Mouse (Mus musculus): ENCODE data around the gene Olfr469. TPM values are rescaled to one million over a fixed set of nuclear protein-coding genes. Genes with fewer than 3 reads are reported as not detected.

Olfr469 gene
- total and polyA plus RNA-seq, 2 experiments from 2014 or later = not detected

- no peaks in the 10 kb centered on the region for H3K36me3 ChIP-seq (ENCODE audit: insufficient read depth, low read length)
- no peak within 1 kb of the TSS for H3K4me3 ChIP-seq (ENCODE audit: low read length)
- no peaks in the 10 kb centered on the region for H3K9me3 ChIP-seq (ENCODE audit: low read length)
- no peak for ATAC-seq
- no peak within 1 kb of the TSS for H3K4me2 ChIP-seq (ENCODE audit: low read depth, low read length)
- no peaks in the 10 kb centered on the region for H3K4me1 ChIP-seq (ENCODE audit: insufficient read depth, low read length)
- WGBS = 85% methylated on average over 2 of the region's 2 CpGs
- no peaks in the 10 kb centered on the region for H3K27me3 ChIP-seq (ENCODE audit: insufficient read depth, low read length)
- DNase-seq (ENCODE audit: low spot score) = no peak
- H3K27ac ChIP-seq = no peak within 1 kb of the TSS
- no peak for TF ChIP-seq CTCF (IDR thresholded peaks at IDR 0.05; ENCODE audit: low read depth)
- H3K9ac ChIP-seq (replicated peaks; ENCODE audit: low read length) = no peak within 1 kb of the TSS
Observed at GRCm38 (mm10) chr7:107801108-107801507, 24.2 kb downstream of the Olfr469 start, which contains the start of gene Ovch2. Ovch2 (minus strand) TSS chr7:107801208.

DNA sequence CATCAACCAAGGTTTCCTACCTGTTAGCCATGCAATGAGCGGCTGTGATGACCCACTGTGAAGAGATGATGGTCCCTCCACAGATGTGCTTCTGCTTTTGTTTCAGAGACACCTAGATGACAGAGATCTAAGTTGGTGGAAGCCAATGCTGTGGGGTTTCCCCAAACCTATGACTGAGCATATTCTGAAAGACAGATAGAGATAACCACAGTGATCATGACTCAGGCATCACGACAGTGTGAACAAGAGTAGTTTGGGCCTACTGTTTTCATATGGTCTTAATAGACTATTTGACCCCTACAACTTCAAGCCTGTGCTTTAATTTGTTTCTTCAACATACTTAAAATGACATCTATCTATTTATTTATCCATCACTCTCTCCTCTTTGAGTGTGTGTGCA lies 28.8 kb downstream of the Olfr469 start:
- H3K4me1 ChIP-seq (ENCODE audit: insufficient read depth, low read length) = no peaks in the 10 kb centered on the region
- H3K9me3 ChIP-seq (ENCODE audit: low read length) = no peaks in the 10 kb centered on the region
- no peak overlapping the region for H3K4me2 ChIP-seq (ENCODE audit: low read depth, low read length)
- TF ChIP-seq CTCF (IDR thresholded peaks at IDR 0.05; ENCODE audit: low read depth) = no peak
- no peaks in the 10 kb centered on the region for H3K36me3 ChIP-seq (ENCODE audit: insufficient read depth, low read length)
- no peak overlapping the region for H3K4me3 ChIP-seq (ENCODE audit: low read length)
- 78% methylated on average over 2 of the region's 2 CpGs for WGBS
- no peak overlapping the region for H3K9ac ChIP-seq (replicated peaks; ENCODE audit: low read length)
- no peaks in the 10 kb centered on the region for H3K27me3 ChIP-seq (ENCODE audit: insufficient read depth, low read length)
- ATAC-seq (no peak), DNase-seq (ENCODE audit: low spot score) (no peak)
- H3K27ac ChIP-seq = no peak overlapping the region

- H3K4me3 ChIP-seq (ENCODE audit: low read length) = no peak overlapping the region
- H3K9ac ChIP-seq (replicated peaks; ENCODE audit: low read length) = no peak overlapping the region
- peak; percentile 77 for TF ChIP-seq CTCF (IDR thresholded peaks at IDR 0.05; ENCODE audit: low read depth)
- 65% methylated on average over 3 of the region's 3 CpGs for WGBS
- no peaks in the 10 kb centered on the region for H3K9me3 ChIP-seq (ENCODE audit: low read length)
- H3K27ac ChIP-seq = no peak overlapping the region
- ATAC-seq = peak; percentile 51; the same call in 1 of the 2 replicates
- H3K36me3 ChIP-seq (ENCODE audit: insufficient read depth, low read length) = no peaks in the 10 kb centered on the region
- no peaks in the 10 kb centered on the region for H3K4me1 ChIP-seq (ENCODE audit: insufficient read depth, low read length)
- no peaks in the 10 kb centered on the region for H3K27me3 ChIP-seq (ENCODE audit: insufficient read depth, low read length)
- DNase-seq (ENCODE audit: low spot score) = peak; percentile 74
- no peak overlapping the region for H3K4me2 ChIP-seq (ENCODE audit: low read depth, low read length)
Observed at GRCm38 (mm10) chr7:107787977-107788620, 37.2 kb downstream of the Olfr469 start.

GRCm38 (mm10) chr7:107779611-107780010 lies 45.7 kb downstream of the Olfr469 start:
- Histone ChIP-seq H3K36me3 (ENCODE audit: insufficient read depth, low read length) (no peaks in the 10 kb centered on the region), H3K9ac (replicated peaks; ENCODE audit: low read length) (no peak overlapping the region), H3K9me3 (ENCODE audit: low read length) (no peaks in the 10 kb centered on the region), H3K4me3 (ENCODE audit: low read length) (no peak overlapping the region), H3K4me2 (ENCODE audit: low read depth, low read length) (no peak overlapping the region), H3K4me1 (ENCODE audit: insufficient read depth, low read length) (no peaks in the 10 kb centered on the region), H3K27me3 (ENCODE audit: insufficient read depth, low read length) (no peaks in the 10 kb centered on the region), H3K27ac (no peak overlapping the region)
- DNase-seq (ENCODE audit: low spot score) = peak; percentile 67
- TF ChIP-seq CTCF (IDR thresholded peaks at IDR 0.05; ENCODE audit: low read depth) = peak; percentile 86
- ATAC-seq = no peak
- 47% methylated on average over 4 of the region's 4 CpGs for WGBS

GRCm38 (mm10) chr7:107778216-107778615 lies 47.1 kb downstream of the Olfr469 start:
- WGBS = 92% methylated on average over 1 of the region's 1 CpGs
- no peak overlapping the region for H3K4me3 ChIP-seq (ENCODE audit: low read length)

GRCm38 (mm10) chr7:107770812-107771211 lies 54.5 kb downstream of the Olfr469 start:
- DNase-seq (ENCODE audit: low spot score) (no peak), ATAC-seq (no peak)
- H3K36me3 ChIP-seq (ENCODE audit: insufficient read depth, low read length) = no peaks in the 10 kb centered on the region
- no peak overlapping the region for H3K4me2 ChIP-seq (ENCODE audit: low read depth, low read length)
- H3K27ac ChIP-seq = no peak overlapping the region
- no peaks in the 10 kb centered on the region for H3K4me1 ChIP-seq (ENCODE audit: insufficient read depth, low read length)
- WGBS = 43% methylated on average over 6 of the region's 6 CpGs
- H3K4me3 ChIP-seq (ENCODE audit: low read length) = no peak overlapping the region
- TF ChIP-seq CTCF (IDR thresholded peaks at IDR 0.05; ENCODE audit: low read depth) = no peak
- no peak overlapping the region for H3K9ac ChIP-seq (replicated peaks; ENCODE audit: low read length)
- H3K9me3 ChIP-seq (ENCODE audit: low read length) = no peaks in the 10 kb centered on the region
- no peaks in the 10 kb centered on the region for H3K27me3 ChIP-seq (ENCODE audit: insufficient read depth, low read length)

More at GRCm38 (mm10) chr7:107778216-107778615, 47.1 kb downstream of the Olfr469 start:
- Histone ChIP-seq H3K9ac (replicated peaks; ENCODE audit: low read length) (no peak overlapping the region), H3K9me3 (ENCODE audit: low read length) (no peaks in the 10 kb centered on the region), H3K4me1 (ENCODE audit: insufficient read depth, low read length) (no peaks in the 10 kb centered on the region), H3K27me3 (ENCODE audit: insufficient read depth, low read length) (no peaks in the 10 kb centered on the region), H3K27ac (no peak overlapping the region), H3K4me2 (ENCODE audit: low read depth, low read length) (no peak overlapping the region), H3K36me3 (ENCODE audit: insufficient read depth, low read length) (no peaks in the 10 kb centered on the region)
- ATAC-seq (no peak), DNase-seq (ENCODE audit: low spot score) (no peak)
- no peak for TF ChIP-seq CTCF (IDR thresholded peaks at IDR 0.05; ENCODE audit: low read depth)

Other genes with a start within 250 kb of the Olfr469 start
- gene Ppfibp2, start 230.3 kb downstream of the Olfr469 start, total RNA-seq (2014; rRNA removed) = 3.0 and 3.4 TPM in 2 replicates
- 2.3 and 3.2 TPM in 2 replicates for gene Ppfibp2, start 230.3 kb downstream of the Olfr469 start, polyA plus RNA-seq (2015; fragmentation: Nextera tagmentation; extraction: Ambion mirVana)
- not detected in 2 replicates for gene 5330417H12Rik, start 200.4 kb downstream of the Olfr469 start, total RNA-seq (2014; rRNA removed)
- gene 5330417H12Rik, start 200.4 kb downstream of the Olfr469 start, polyA plus RNA-seq (2015; fragmentation: Nextera tagmentation; extraction: Ambion mirVana) = not detected in 2 replicates
- gene Cyb5r2, start 67.5 kb downstream of the Olfr469 start, total RNA-seq (2014; rRNA removed) = 0.21 TPM in 1 of 2 replicates, not detected in the other
- 0.20 and 0.66 TPM in 2 replicates for gene Cyb5r2, start 67.5 kb downstream of the Olfr469 start, polyA plus RNA-seq (2015; fragmentation: Nextera tagmentation; extraction: Ambion mirVana)
- not detected in 2 replicates for gene Ovch2, start 24.3 kb downstream of the Olfr469 start, total RNA-seq (2014; rRNA removed)
- not detected in 2 replicates for gene Ovch2, start 24.3 kb downstream of the Olfr469 start, polyA plus RNA-seq (2015; fragmentation: Nextera tagmentation; extraction: Ambion mirVana)
- gene Olfr467, start 13.3 kb downstream of the Olfr469 start, total RNA-seq (2014; rRNA removed) = not detected in 2 replicates
- gene Olfr467, start 13.3 kb downstream of the Olfr469 start, polyA plus RNA-seq (2015; fragmentation: Nextera tagmentation; extraction: Ambion mirVana) = not detected in 2 replicates
- not detected in 2 replicates for gene Olfr470, start 21.9 kb upstream of the Olfr469 start, total RNA-seq (2014; rRNA removed)
- not detected in 2 replicates for gene Olfr470, start 21.9 kb upstream of the Olfr469 start, polyA plus RNA-seq (2015; fragmentation: Nextera tagmentation; extraction: Ambion mirVana)
- not detected in 2 replicates for gene Olfr472, start 72.4 kb upstream of the Olfr469 start, total RNA-seq (2014; rRNA removed)
- gene Olfr472, start 72.4 kb upstream of the Olfr469 start, polyA plus RNA-seq (2015; fragmentation: Nextera tagmentation; extraction: Ambion mirVana) = not detected in 2 replicates
- not detected in 2 replicates for gene Olfr473, start 104.9 kb upstream of the Olfr469 start, total RNA-seq (2014; rRNA removed)
- gene Olfr473, start 104.9 kb upstream of the Olfr469 start, polyA plus RNA-seq (2015; fragmentation: Nextera tagmentation; extraction: Ambion mirVana) = not detected in 2 replicates
- not detected in 2 replicates for gene Olfr474, start 129.1 kb upstream of the Olfr469 start, total RNA-seq (2014; rRNA removed)
- gene Olfr474, start 129.1 kb upstream of the Olfr469 start, polyA plus RNA-seq (2015; fragmentation: Nextera tagmentation; extraction: Ambion mirVana) = not detected in 2 replicates
- not detected in 2 replicates for gene Olfr476, start 139.3 kb upstream of the Olfr469 start, total RNA-seq (2014; rRNA removed)
- gene Olfr476, start 139.3 kb upstream of the Olfr469 start, polyA plus RNA-seq (2015; fragmentation: Nextera tagmentation; extraction: Ambion mirVana) = not detected in 2 replicates
- gene Olfr477, start 161.2 kb upstream of the Olfr469 start, total RNA-seq (2014; rRNA removed) = not detected in 2 replicates
- gene Olfr477, start 161.2 kb upstream of the Olfr469 start, polyA plus RNA-seq (2015; fragmentation: Nextera tagmentation; extraction: Ambion mirVana) = not detected in 2 replicates
- not detected in 2 replicates for gene Olfr478, start 208.4 kb upstream of the Olfr469 start, total RNA-seq (2014; rRNA removed)
- not detected in 2 replicates for gene Olfr478, start 208.4 kb upstream of the Olfr469 start, polyA plus RNA-seq (2015; fragmentation: Nextera tagmentation; extraction: Ambion mirVana)
- gene Olfr479, start 225.2 kb upstream of the Olfr469 start, total RNA-seq (2014; rRNA removed) = not detected in 2 replicates
- not detected in 2 replicates for gene Olfr479, start 225.2 kb upstream of the Olfr469 start, polyA plus RNA-seq (2015; fragmentation: Nextera tagmentation; extraction: Ambion mirVana)
- gene Olfr480, start 241.8 kb upstream of the Olfr469 start, total RNA-seq (2014; rRNA removed) = not detected in 2 replicates
- not detected in 2 replicates for gene Olfr480, start 241.8 kb upstream of the Olfr469 start, polyA plus RNA-seq (2015; fragmentation: Nextera tagmentation; extraction: Ambion mirVana)